Comparison of ENCODE assay signal across 9 mouse cellular contexts in genomic region chr16:4602189-4602588, GRCm38 (mm10). TPM values are rescaled to one million over a fixed set of nuclear protein-coding genes. Genes with fewer than 3 reads are reported as not detected.
A peak's percentile ranks its signal among the peaks of the same experiment; 100 is the strongest.
DNase-seq lines count a peak whose midpoint lies in the region; ATAC-seq and TF ChIP-seq lines count a peak whose summit lies in the region.
"Had no signal": no experiment of that assay in that cellular context is flagged by ENCODE, and none has a peak within 500 bp of the region (broad histone marks: within the 10 kb centered on the region; RNA-seq: fewer than 3 reads in every experiment).

No protein-coding gene starts in this region.

- H3K9me3 ChIP-seq in E14TG2a.4 (ENCODE audit: low read length), result no peaks in the 10 kb centered on the region
- no peaks in the 10 kb centered on the region for H3K9me3 ChIP-seq in hindbrain, embryonic 13.5 days
- H3K9me3 ChIP-seq in limb, embryonic 10.5 days (replicated peaks), result no peaks in the 10 kb centered on the region

- no peaks in the 10 kb centered on the region for H3K27me3 ChIP-seq in E14TG2a.4 (ENCODE audit: insufficient read depth, low read length)
- H3K27me3 ChIP-seq in hindbrain, embryonic 13.5 days, result no peaks in the 10 kb centered on the region
- H3K27me3 ChIP-seq in limb, embryonic 10.5 days (ENCODE audit: low read depth, poor library complexity, severe bottlenecking), result no peaks in the 10 kb centered on the region

- no peak for TF ChIP-seq CTCF in E14TG2a.4 (conservative IDR thresholded peaks at IDR 0.05; ENCODE audit: low read length)

- DNase-seq in heart, adult 11 months, result peak; percentile 92
- DNase-seq in heart, adult 18-20 months, result no peak
- peak; percentile 47 for DNase-seq in limb, embryonic 10.5 days (ENCODE audit: low spot score)
- no peak for DNase-seq in layer of hippocampus, postnatal 10 days (ENCODE audit: low spot score in 2 of 2)
- no peak for DNase-seq in gastrocnemius, postnatal 25 days
- no peak for DNase-seq in embryo, embryonic 10 days (ENCODE audit: low spot score)
- DNase-seq: lung, postnatal 14 days had no signal

- peak overlapping the region; percentile 63 for H3K4me3 ChIP-seq in E14TG2a.4 (replicated peaks; ENCODE audit: low read length)
- H3K4me3 ChIP-seq in hindbrain, embryonic 13.5 days, result no peak overlapping the region
- H3K4me3 ChIP-seq in limb, embryonic 10.5 days, result peak overlapping the region; percentile 32

- H3K9ac ChIP-seq in hindbrain, embryonic 13.5 days, result peak overlapping the region; percentile 39; the same call in 1 of the 2 replicates

- peaks cover 13% of the 10 kb centered on the region for H3K36me3 ChIP-seq in E14TG2a.4 (ENCODE audit: insufficient read depth, low read length)
- no peaks in the 10 kb centered on the region for H3K36me3 ChIP-seq in hindbrain, embryonic 13.5 days
- 0 out of 2 replicates have a peak, but pooled peaks cover 9% of the 10 kb centered on the region for H3K36me3 ChIP-seq in limb, embryonic 10.5 days

- WGBS in hindbrain, embryonic 13.5 days, result 5% methylated on average over 3 of the region's 3 CpGs
- 20% methylated on average over 3 of the region's 3 CpGs for WGBS in limb, embryonic 10.5 days

- no peak overlapping the region for H3K4me2 ChIP-seq in hindbrain, embryonic 13.5 days

- H3K27ac ChIP-seq in hindbrain, embryonic 13.5 days, result peak overlapping the region; percentile 66; the same call in 1 of the 2 replicates
- H3K27ac ChIP-seq in limb, embryonic 10.5 days, result peak overlapping the region; percentile 86

- peaks cover 100% of the 10 kb centered on the region for H3K4me1 ChIP-seq in E14TG2a.4 (replicated peaks; ENCODE audit: low read depth, low read length)
- H3K4me1 ChIP-seq in hindbrain, embryonic 13.5 days (replicated peaks), result peaks cover 95% of the 10 kb centered on the region
- peaks cover 100% of the 10 kb centered on the region for H3K4me1 ChIP-seq in limb, embryonic 10.5 days

- ATAC-seq in hindbrain, embryonic 13.5 days (ENCODE audit: low FRiP score), result no peak

RNA-seq across cellular contexts. Expression of gene Glis2, which starts 7.7 kb away (rescaled TPM):
- total RNA-seq in heart, adult 18-20 months (2021), result 1 to 10 TPM; 6.2 to 8.5 TPM
- polyA plus RNA-seq in hindbrain, embryonic 13.5 days (2015; fragmentation: Nextera tagmentation; extraction: Ambion mirVana), result 21.8 and 22.5 TPM in 2 replicates
- polyA plus RNA-seq in limb, embryonic 10.5 days (2016; fragmentation: Nextera tagmentation; extraction: Ambion mirVana), result 27.0 and 30.7 TPM in 2 replicates
- total RNA-seq in layer of hippocampus, postnatal 10 days (2021), result 10 to 100 TPM; 23.8 to 26.5 TPM
- total RNA-seq in gastrocnemius, postnatal 25 days (2021), result 1 to 10 TPM; 7.0 to 7.1 TPM

RNA-seq across cellular contexts. Expression of gene Pam16, which starts 22.6 kb away (rescaled TPM):
- 100 to 1,000 TPM; 154 TPM for total RNA-seq in heart, adult 18-20 months (2021)
- 169 and 188 TPM in 2 replicates for polyA plus RNA-seq in hindbrain, embryonic 13.5 days (2015; fragmentation: Nextera tagmentation; extraction: Ambion mirVana)
- 108 and 113 TPM in 2 replicates for polyA plus RNA-seq in limb, embryonic 10.5 days (2016; fragmentation: Nextera tagmentation; extraction: Ambion mirVana)
- total RNA-seq in layer of hippocampus, postnatal 10 days (2021), result 10 to 100 TPM; 71.0 to 77.1 TPM
- total RNA-seq in gastrocnemius, postnatal 25 days (2021), result 10 to 100 TPM; 87.2 to 90.6 TPM

RNA-seq across cellular contexts. Expression of gene Vasn, which starts 37.6 kb away (rescaled TPM):
- 1 to 10 TPM; 7.7 to 9.7 TPM for total RNA-seq in heart, adult 18-20 months (2021)
- 6.3 and 7.3 TPM in 2 replicates for polyA plus RNA-seq in hindbrain, embryonic 13.5 days (2015; fragmentation: Nextera tagmentation; extraction: Ambion mirVana)
- polyA plus RNA-seq in limb, embryonic 10.5 days (2016; fragmentation: Nextera tagmentation; extraction: Ambion mirVana), result 22.5 and 28.3 TPM in 2 replicates
- total RNA-seq in layer of hippocampus, postnatal 10 days (2021), result 1 to 10 TPM; 5.1 to 5.7 TPM
- total RNA-seq in gastrocnemius, postnatal 25 days (2021), result 1 to 10 TPM; 4.6 to 4.8 TPM

RNA-seq across cellular contexts. Expression of gene Dnaja3, which starts 37.6 kb away (rescaled TPM):
- total RNA-seq in heart, adult 18-20 months (2021), result 100 to 1,000 TPM; 152 to 155 TPM
- polyA plus RNA-seq in hindbrain, embryonic 13.5 days (2015; fragmentation: Nextera tagmentation; extraction: Ambion mirVana), result 52.7 and 54.8 TPM in 2 replicates
- 64.1 and 70.2 TPM in 2 replicates for polyA plus RNA-seq in limb, embryonic 10.5 days (2016; fragmentation: Nextera tagmentation; extraction: Ambion mirVana)
- 10 to 100 TPM; 52.7 to 55.1 TPM for total RNA-seq in layer of hippocampus, postnatal 10 days (2021)
- 10 to 100 TPM; 91.1 to 93.8 TPM for total RNA-seq in gastrocnemius, postnatal 25 days (2021)

RNA-seq across cellular contexts. Expression of gene Tfap4, which starts 42.5 kb away (rescaled TPM):
- 1 to 10 TPM; 2.1 to 2.6 TPM for total RNA-seq in heart, adult 18-20 months (2021)
- polyA plus RNA-seq in hindbrain, embryonic 13.5 days (2015; fragmentation: Nextera tagmentation; extraction: Ambion mirVana), result 9.6 and 10.0 TPM in 2 replicates
- polyA plus RNA-seq in limb, embryonic 10.5 days (2016; fragmentation: Nextera tagmentation; extraction: Ambion mirVana), result 41.4 and 48.5 TPM in 2 replicates
- total RNA-seq in layer of hippocampus, postnatal 10 days (2021), result 1 to 10 TPM; 4.2 to 4.3 TPM
- total RNA-seq in gastrocnemius, postnatal 25 days (2021), result 1 to 10 TPM; 2.3 to 3.2 TPM

Comparison
In these comparisons a context has a peak if more than half of its experiments do, and no peak if none do; other contexts are left out.
1. DNase-seq: peak in heart, adult 11 months (single experiment) and limb, embryonic 10.5 days (single experiment); none in heart, adult 18-20 months (0 of 2), layer of hippocampus, postnatal 10 days (0 of 2), gastrocnemius, postnatal 25 days (single experiment) and embryo, embryonic 10 days (single experiment).